Mouse (Mus musculus) liver, embryonic 12.5 days (tissue): ENCODE data around the gene Nr2e1. TPM values are rescaled to one million over a fixed set of nuclear protein-coding genes. Genes with fewer than 3 reads are reported as not detected.

ENCODE experiments used
- ATAC-seq: fragments of 200-750 bp; cut with Nextera tagmentation; 2 replicates; pipeline ENCODE4 v1.8.0; 2017; ENCODE audit warnings: moderate number of reproducible peaks, mild to moderate bottlenecking, moderate library complexity
- H3K27ac ChIP-seq: fragments of 300-500 bp; sonication (generic); 2 replicates; pipeline ENCODE4 v1.5.1; 2016; ENCODE audit warnings: mild to moderate bottlenecking
- H3K27me3 ChIP-seq: fragments of 300-500 bp; sonication (generic); replicated peaks from 2 replicates; pipeline ENCODE4 v1.6.1; 2016; ENCODE audit warnings: mild to moderate bottlenecking, moderate library complexity
- H3K36me3 ChIP-seq: fragments of 300-500 bp; sonication (generic); 2 replicates; pipeline ENCODE4 v1.6.1; 2016; ENCODE audit warnings: mild to moderate bottlenecking, moderate library complexity
- H3K4me1 ChIP-seq: fragments of 300-500 bp; sonication (generic); 2 replicates; pipeline ENCODE4 v1.6.1; 2016
- H3K4me2 ChIP-seq: fragments of 300-500 bp; sonication (generic); 2 replicates; pipeline ENCODE4 v1.6.1; 2016; ENCODE audit warnings: mild to moderate bottlenecking, moderate library complexity
- H3K4me3 ChIP-seq: fragments of 300-500 bp; sonication (generic); 2 replicates; pipeline ENCODE4 v1.5.1; 2016; ENCODE audit warnings: mild to moderate bottlenecking, moderate library complexity
- H3K9ac ChIP-seq: fragments of 300-500 bp; sonication (generic); 2 replicates; pipeline ENCODE4 v1.6.1; 2016; ENCODE audit warnings: mild to moderate bottlenecking, moderate library complexity
- H3K9me3 ChIP-seq: fragments of 300-500 bp; sonication (generic); replicated peaks from 2 replicates; pipeline ENCODE4 v1.6.1; 2016; ENCODE audit warnings: mild to moderate bottlenecking, moderate library complexity
- WGBS: fragments of 180-500 bp; shearing (Covaris S2); methylation state at CpG from one replicate; pipeline ENCODE4 v1.1.7; 2016; ENCODE audit not compliant: insufficient replicate concordance; 5-methylcytosine and 5-hydroxymethylcytosine counted together
- polyA plus RNA-seq: library from polyadenylated mRNA; unstranded; fragments of >200 nt; fragmentation: Nextera tagmentation; extraction: Ambion mirVana; gene quantifications from 2 replicates; pipeline ENCODE4 v1.2.1, GENCODE M21; 2016

Nr2e1 gene
- polyA plus RNA-seq, 1 experiment from 2014 or later: not detected

DNA sequence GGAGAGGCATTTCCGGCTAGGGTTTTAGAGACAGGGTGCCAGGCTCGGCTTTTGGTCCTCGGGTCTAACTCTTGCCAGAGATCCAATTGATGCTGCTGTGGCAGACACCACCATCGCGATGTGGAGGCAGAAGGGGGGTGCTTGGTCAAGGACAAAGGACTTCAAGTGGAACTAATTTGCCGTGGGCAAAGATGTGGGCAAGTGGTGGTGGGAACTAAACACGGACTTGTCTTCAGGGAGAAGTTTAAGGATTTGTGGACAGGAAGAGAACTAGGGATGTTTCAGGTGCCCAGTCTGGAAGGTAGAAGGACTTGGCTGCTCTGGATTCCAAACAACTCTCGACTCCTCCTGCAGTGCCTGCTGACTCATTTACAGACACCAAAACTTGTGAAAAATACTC, 1.7 kb upstream of the Nr2e1 start:
- Histone ChIP-seq H3K36me3 (no peaks in the 10 kb centered on the region), H3K27me3 (peaks cover 100% of the 10 kb centered on the region), H3K9me3 (no peaks in the 10 kb centered on the region), H3K4me2 (no peak overlapping the region), H3K4me3 (no peak overlapping the region), H3K27ac (no peak overlapping the region), H3K4me1 (peaks cover 12% of the 10 kb centered on the region; the same call in 1 of the 2 replicates), H3K9ac (no peak overlapping the region)
- 5% methylated on average over 8 of the region's 8 CpGs for WGBS
- no peak for ATAC-seq

DNA sequence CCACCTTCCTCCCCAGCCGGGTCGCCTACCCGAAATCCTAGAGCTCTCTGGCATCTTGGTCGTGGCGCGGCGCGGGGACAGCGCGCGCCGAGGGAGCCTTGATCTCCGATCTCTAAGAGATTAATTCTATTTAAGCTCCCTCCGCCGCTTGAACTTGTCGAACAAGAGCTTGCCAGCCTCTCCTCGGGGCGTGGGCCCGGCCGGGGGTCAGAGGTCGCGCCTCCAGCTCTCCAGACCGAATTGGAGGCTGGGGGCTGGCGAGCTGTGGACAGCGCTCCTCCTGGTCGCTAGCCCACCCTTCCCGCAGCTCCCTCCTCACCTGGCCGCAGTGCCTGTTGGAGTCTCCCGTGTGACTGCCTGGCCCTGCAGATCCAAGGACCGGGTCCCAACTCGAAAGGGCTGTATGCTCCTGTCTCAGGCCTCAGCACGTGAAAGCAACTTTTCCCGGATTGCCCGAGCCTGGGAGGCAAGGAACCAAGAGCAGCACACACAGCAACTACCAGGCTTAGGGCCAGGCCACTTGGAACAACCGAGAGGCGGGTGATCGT, 1.1 kb upstream of the Nr2e1 start:
- H3K4me2 ChIP-seq: 0 out of 2 replicates have a peak overlapping the region, but pooled peaks have one; percentile 1
- H3K9me3 ChIP-seq: no peaks in the 10 kb centered on the region
- peaks cover 100% of the 10 kb centered on the region for H3K27me3 ChIP-seq
- H3K27ac ChIP-seq: no peak overlapping the region
- H3K4me1 ChIP-seq: peaks cover 18% of the 10 kb centered on the region; the same call in 1 of the 2 replicates
- ATAC-seq: no peak
- no peak overlapping the region for H3K9ac ChIP-seq
- H3K4me3 ChIP-seq: peak overlapping the region; percentile 13; the same call in 1 of the 2 replicates
- WGBS: 3% methylated on average over 37 of the region's 37 CpGs
- no peaks in the 10 kb centered on the region for H3K36me3 ChIP-seq

DNA sequence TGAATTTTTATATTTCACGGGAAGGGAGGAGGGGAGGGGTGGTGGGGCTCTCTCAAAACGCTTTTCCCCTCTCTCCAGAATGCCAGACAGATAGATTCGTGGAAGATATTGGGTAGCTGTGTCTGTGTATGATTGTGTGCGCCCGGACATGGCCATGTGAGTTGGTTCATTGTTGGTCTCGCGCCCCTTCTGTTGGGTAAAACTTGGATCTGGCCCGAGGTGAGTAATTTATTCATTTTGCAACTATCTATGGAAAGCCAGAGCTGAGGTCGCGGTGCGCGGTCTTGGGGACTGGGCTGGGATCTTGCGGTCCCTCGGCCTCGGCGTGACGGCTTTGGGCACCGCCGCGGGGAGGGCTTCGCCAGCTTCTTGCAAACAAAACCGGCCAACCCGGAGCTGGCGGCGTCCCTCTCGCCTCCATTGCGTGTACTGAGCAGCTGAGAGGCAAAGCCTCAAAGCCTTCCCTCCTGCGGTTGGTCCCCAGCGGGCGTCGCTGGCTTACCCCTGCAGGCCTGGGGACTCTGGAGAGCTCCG, 537 bp upstream of the Nr2e1 start:
- no peaks in the 10 kb centered on the region for H3K9me3 ChIP-seq
- H3K27ac ChIP-seq: no peak overlapping the region
- no peaks in the 10 kb centered on the region for H3K36me3 ChIP-seq
- H3K4me2 ChIP-seq: 0 out of 2 replicates have a peak overlapping the region, but pooled peaks have one; percentile 1
- 1% methylated on average over 32 of the region's 32 CpGs for WGBS
- H3K4me3 ChIP-seq: peak overlapping the region; percentile 13; the same call in 1 of the 2 replicates
- peaks cover 100% of the 10 kb centered on the region for H3K27me3 ChIP-seq
- peaks cover 18% of the 10 kb centered on the region; the same call in 1 of the 2 replicates for H3K4me1 ChIP-seq
- no peak overlapping the region for H3K9ac ChIP-seq
- ATAC-seq: no peak

DNA sequence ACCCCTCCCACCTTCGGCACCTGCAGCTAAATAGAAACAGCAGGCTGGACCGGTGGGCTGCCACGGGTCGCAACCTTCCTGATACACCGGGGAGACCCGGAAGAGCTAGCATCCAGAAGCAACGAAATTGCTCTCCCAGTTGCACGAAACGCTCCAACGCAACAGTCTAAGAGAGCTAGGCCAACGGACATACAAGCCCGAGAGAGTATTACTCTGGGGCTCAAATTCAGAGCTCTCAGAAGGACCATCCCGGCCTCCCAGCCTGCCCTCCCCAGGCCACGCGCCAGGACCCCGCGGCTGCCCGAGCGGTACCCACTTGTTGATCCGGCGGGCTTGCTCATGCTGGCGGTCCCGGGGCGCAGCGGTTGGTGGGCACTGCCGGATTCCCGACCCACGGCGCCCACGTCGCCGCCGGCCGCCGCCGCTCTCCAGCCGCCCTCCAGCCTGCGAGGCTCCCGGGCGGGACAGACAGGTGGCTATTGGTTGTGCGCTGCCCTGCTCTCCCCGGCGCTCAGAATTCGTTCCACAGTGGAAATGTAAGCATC, 794 bp downstream of the Nr2e1 start:
- Histone ChIP-seq H3K9me3 (no peaks in the 10 kb centered on the region), H3K4me1 (peaks cover 18% of the 10 kb centered on the region; the same call in 1 of the 2 replicates), H3K4me2 (0 out of 2 replicates have a peak overlapping the region, but pooled peaks have one; percentile 6), H3K4me3 (peak overlapping the region; percentile 17; the same call in 1 of the 2 replicates), H3K27ac (no peak overlapping the region), H3K36me3 (no peaks in the 10 kb centered on the region), H3K9ac (no peak overlapping the region), H3K27me3 (peaks cover 100% of the 10 kb centered on the region)
- ATAC-seq: no peak
- WGBS: under 1% methylated on average over 44 of the region's 44 CpGs

DNA sequence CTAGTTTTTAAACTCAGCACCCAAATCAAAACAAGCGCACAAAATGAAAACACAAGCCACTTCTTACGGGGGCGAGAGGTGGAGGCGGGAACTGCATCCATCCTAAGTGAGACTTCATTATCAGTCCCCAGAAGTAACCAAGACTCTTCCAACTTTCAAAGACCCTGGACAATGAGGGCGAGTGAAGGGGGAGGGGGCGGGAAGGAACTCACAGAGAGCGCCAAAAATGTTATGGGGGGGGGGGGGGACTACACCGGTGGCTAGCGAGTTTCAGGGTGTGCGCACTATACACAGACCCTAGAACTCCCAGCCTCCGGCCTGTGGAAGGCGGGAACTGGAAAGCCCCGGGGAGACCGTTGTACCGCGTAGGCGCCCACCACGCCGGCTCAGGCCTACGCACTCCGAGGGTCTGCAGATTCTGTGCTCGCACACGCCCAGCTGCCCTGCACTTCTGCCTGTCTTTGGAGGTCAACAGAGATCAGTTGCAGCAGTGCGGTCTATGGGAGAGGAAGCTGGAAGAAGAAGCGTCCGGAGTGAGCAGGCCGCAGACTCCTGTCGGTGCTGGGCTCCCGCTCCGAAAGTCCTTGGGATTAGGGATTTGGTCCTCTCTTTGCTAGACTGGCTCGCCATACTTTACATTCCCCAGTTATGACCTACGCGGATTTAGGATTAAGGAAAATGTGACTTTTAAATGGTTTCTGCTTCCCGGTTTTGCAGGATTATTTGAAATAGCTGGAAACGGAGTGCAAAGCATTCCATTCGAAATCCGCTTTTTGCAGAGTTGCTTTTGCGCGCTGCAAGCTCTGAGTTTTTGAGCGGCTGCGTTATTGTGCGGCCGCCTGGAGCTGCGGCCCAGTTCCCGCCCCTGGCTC, 1.5 kb downstream of the Nr2e1 start:
- no peak overlapping the region for H3K9ac ChIP-seq
- peaks cover 18% of the 10 kb centered on the region; the same call in 1 of the 2 replicates for H3K4me1 ChIP-seq
- peaks cover 100% of the 10 kb centered on the region for H3K27me3 ChIP-seq
- 2% methylated on average over 44 of the region's 45 CpGs for WGBS
- H3K4me3 ChIP-seq: peak overlapping the region; percentile 3; the same call in 1 of the 2 replicates
- H3K9me3 ChIP-seq: no peaks in the 10 kb centered on the region
- no peak for ATAC-seq
- no peak overlapping the region for H3K27ac ChIP-seq
- 0 out of 2 replicates have a peak overlapping the region, but pooled peaks have one; percentile 6 for H3K4me2 ChIP-seq
- no peaks in the 10 kb centered on the region for H3K36me3 ChIP-seq

DNA sequence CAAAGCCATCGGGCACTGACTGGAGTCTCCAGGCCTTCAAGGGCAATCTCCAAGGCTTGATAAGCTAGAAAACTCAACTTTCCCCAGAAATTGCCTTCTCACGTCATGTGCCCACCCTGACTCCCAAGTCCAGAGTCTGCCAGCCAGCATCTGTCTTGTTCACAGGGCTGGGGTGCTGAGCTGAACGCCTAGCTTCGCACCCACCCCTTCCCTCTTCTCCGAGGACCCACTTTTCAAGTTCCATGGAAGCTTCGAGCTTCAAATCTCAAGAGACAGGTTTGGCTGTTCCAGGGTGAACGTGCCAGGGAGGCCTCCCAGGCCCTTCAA, 2.5 kb downstream of the Nr2e1 start:
- Histone ChIP-seq H3K27me3 (peaks cover 100% of the 10 kb centered on the region), H3K9ac (no peak overlapping the region), H3K36me3 (no peaks in the 10 kb centered on the region), H3K27ac (no peak overlapping the region), H3K9me3 (no peaks in the 10 kb centered on the region), H3K4me1 (peaks cover 18% of the 10 kb centered on the region; the same call in 1 of the 2 replicates), H3K4me3 (no peak overlapping the region), H3K4me2 (no peak overlapping the region)
- no peak for ATAC-seq
- WGBS: 8% methylated on average over 7 of the region's 7 CpGs

DNA sequence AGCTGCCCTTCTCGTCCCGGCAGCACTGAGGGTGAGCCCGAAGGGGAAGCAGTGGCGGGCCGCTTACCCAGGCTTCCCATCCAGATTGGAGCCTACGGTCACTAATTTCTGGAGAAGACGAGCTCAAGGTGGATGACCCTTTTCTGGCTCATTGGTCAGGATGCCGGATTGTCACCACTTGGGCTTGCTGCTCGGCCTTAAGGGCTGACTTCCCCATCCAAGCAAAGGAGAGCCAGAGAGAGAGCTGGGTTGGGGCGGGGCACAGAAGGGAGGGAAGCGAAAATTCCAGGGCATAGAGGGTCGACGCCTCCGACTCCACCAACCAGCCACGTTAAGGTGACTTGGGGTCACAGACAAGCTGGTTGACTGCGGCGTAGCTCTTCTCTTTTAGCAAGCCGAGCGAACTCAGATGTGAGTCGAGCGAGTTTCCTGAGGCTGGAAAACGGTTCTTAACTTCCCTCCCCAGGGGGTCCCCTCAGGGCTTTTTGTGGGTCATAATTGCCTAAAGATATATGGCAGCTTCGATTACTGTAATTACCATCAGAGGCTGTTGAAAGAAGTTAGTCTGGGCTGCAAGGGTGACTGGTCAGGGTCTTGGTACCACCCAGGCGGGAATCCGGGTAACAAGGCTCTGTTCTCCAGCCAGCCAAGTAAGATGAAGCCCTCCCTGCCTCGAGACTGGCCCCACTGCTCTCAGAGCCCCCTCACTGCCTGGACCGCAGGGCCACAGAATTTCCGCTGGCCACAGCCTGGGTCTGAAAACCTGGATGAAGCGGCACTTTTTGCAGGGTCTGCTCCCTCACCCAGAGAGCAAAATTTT, 3.1 kb downstream of the Nr2e1 start:
- no peak for ATAC-seq
- WGBS: 3% methylated on average over 29 of the region's 29 CpGs
- no peak overlapping the region for H3K27ac ChIP-seq
- no peak overlapping the region for H3K9ac ChIP-seq
- H3K4me1 ChIP-seq: peaks cover 18% of the 10 kb centered on the region; the same call in 1 of the 2 replicates
- H3K9me3 ChIP-seq: no peaks in the 10 kb centered on the region
- H3K36me3 ChIP-seq: no peaks in the 10 kb centered on the region
- H3K4me3 ChIP-seq: no peak overlapping the region
- peak overlapping the region; percentile 29; the same call in 1 of the 2 replicates for H3K4me2 ChIP-seq
- peaks cover 100% of the 10 kb centered on the region for H3K27me3 ChIP-seq

DNA sequence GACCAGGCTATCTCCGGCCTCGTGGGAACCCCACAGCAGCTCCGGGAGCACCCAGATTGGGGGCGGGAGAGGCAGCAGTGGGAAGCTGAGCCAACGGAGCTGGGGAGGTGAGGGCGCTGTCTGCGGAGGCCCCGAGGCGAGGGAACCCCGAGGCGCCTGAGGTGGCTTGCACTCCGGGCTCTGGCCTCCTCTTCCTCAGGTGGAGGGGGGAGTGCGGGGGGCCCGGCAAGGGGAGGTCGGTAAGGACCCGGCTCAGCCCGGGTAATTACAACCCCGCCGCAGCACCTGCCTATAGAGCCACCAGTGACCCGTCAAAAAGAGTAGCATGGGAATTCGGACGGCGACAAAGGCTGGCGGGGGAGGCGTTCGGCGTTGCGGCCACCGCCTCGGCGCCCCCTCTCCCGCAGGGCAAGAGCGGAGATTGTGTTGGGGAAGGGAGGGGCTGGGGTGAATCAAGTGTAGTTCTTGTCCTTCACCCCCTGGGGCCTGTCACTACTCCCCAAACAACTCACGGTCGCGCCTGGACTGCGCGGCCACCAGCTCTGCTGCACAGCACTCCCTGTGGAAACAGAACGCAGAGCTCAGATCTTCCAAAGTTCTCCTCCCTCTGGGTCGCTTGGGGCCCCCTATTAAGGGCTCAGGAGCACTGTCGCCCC, 3.8 kb downstream of the Nr2e1 start:
- Histone ChIP-seq H3K9me3 (no peaks in the 10 kb centered on the region), H3K27ac (no peak overlapping the region), H3K4me2 (peak overlapping the region; percentile 29), H3K36me3 (no peaks in the 10 kb centered on the region), H3K27me3 (peaks cover 100% of the 10 kb centered on the region), H3K4me1 (peaks cover 18% of the 10 kb centered on the region; the same call in 1 of the 2 replicates), H3K9ac (no peak overlapping the region), H3K4me3 (peak overlapping the region; percentile 9; the same call in 1 of the 2 replicates)
- 3% methylated on average over 40 of the region's 41 CpGs for WGBS
- ATAC-seq: no peak

DNA sequence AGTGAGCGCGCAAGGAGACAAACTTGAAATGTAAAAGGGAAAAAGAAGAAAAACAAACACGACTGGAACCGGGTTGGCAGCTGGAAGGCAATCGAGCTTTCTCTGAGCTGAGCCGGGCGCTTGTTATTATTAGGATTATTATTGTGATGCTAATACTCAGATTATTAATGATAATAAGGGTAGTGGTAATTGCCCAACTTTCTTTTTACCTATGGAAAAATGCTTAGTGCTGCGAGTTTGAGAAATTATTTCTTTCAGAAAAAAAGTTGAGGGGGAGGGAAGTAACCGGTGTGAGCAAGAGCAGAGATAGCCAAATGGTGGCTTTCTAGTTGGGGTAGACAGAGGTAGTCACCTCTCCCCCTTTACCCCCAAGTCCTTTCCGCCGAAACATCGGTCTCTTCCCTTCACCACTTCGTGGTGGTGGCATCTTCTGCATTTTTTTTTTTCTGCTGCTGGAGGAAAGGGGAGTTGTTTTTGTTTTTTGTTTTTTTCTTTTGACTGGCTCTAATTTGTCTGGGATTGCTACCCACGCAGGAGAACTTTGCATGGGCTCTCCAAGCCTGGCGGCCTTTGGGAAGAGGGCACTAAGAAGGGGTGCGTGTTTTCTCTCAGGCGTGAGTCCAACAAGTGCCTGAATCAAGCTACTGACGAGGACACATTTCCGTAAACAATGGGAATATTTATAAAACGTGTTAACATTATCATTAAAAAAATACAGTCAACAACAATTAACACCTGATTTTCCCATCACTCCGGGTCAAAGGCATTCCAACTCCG, 4.5 kb downstream of the Nr2e1 start:
- Histone ChIP-seq H3K36me3 (no peaks in the 10 kb centered on the region), H3K9ac (no peak overlapping the region), H3K4me1 (peaks cover 14% of the 10 kb centered on the region; the same call in 1 of the 2 replicates), H3K4me2 (peak overlapping the region; percentile 29; the same call in 1 of the 2 replicates), H3K9me3 (no peaks in the 10 kb centered on the region), H3K27me3 (peaks cover 100% of the 10 kb centered on the region), H3K4me3 (0 out of 2 replicates have a peak overlapping the region, but pooled peaks have one; percentile 9), H3K27ac (no peak overlapping the region)
- WGBS: 3% methylated on average over 22 of the region's 22 CpGs
- ATAC-seq: no peak

DNA sequence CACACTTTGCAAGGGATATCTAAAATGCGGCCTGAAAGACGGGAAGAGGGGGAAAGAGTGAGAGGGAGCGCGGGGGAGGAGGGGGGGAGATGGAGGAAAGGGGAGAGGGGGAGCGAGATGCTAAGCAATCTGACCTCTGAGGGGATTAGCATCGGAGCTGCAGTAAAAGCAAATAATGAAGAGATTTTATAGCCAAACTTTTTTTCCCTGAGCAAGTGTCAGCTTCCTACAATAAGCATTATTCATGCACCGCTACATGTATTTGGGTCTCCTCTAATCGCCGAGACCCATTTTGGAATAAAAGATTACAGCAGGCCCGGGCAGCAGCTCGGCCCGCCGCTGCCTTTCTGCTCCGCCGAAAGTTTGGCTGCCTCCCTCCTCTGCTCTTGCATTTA, 5.2 kb downstream of the Nr2e1 start:
- ATAC-seq: no peak
- 5% methylated on average over 15 of the region's 15 CpGs for WGBS

More for the DNA sequence above, 5.2 kb downstream of the Nr2e1 start:
- no peak overlapping the region for H3K9ac ChIP-seq
- no peaks in the 10 kb centered on the region for H3K9me3 ChIP-seq
- peaks cover 100% of the 10 kb centered on the region for H3K27me3 ChIP-seq
- no peak overlapping the region for H3K27ac ChIP-seq
- no peak overlapping the region for H3K4me3 ChIP-seq
- H3K4me1 ChIP-seq: peaks cover 14% of the 10 kb centered on the region; the same call in 1 of the 2 replicates
- H3K4me2 ChIP-seq: no peak overlapping the region
- H3K36me3 ChIP-seq: no peaks in the 10 kb centered on the region
